Mouse (Mus musculus): ENCODE measurements at regions not wholly inside any gene's neighbourhood (a gene's known extent, or its start where the extent isn't known, plus 50 kb on each side); places are given as distances from the start of the nearest gene placed in this dataset.
"Not testable (repeated sequence)": the region's sequence is repeated elsewhere in the genome, so short reads cannot be mapped to it uniquely, and the experiment has no call there.

GRCm38 (mm10) chr7:92984701-92985682 lies 94.7 kb upstream of the Fam181b start:
- DNase-seq (ENCODE audit: extremely low spot score, low spot score), result peak; percentile 39

- DNase-seq (ENCODE audit: extremely low spot score, low spot score), result no peak
Measured at GRCm38 (mm10) chr7:92985683-92986070, 94.0 kb upstream of the Fam181b start.

- no peak for DNase-seq (ENCODE audit: extremely low spot score, low spot score)
Measured at GRCm38 (mm10) chr7:92998886-92999285, 80.8 kb upstream of the Fam181b start.

- DNase-seq (ENCODE audit: extremely low spot score, low spot score), result not testable (repeated sequence)
Measured at GRCm38 (mm10) chr7:93006694-93007231, 72.9 kb upstream of the Fam181b start.

- no peak for DNase-seq (ENCODE audit: extremely low spot score, low spot score)
Measured at GRCm38 (mm10) chr7:93007721-93008120, 71.9 kb upstream of the Fam181b start.

- DNase-seq (ENCODE audit: extremely low spot score, low spot score), result no peak
Measured at GRCm38 (mm10) chr7:93019390-93019789, 60.3 kb upstream of the Fam181b start.

- DNase-seq (ENCODE audit: extremely low spot score, low spot score), result no peak
Measured at GRCm38 (mm10) chr7:93023489-93024130, 56.1 kb upstream of the Fam181b start.

GRCm38 (mm10) chr7:93026231-93026630 lies 53.4 kb upstream of the Fam181b start:
- DNase-seq (ENCODE audit: extremely low spot score, low spot score), result no peak
